Mouse (Mus musculus) B cell, adult 62 days (primary cell): ENCODE results near the gene Polr3gl. TPM values are rescaled to one million over a fixed set of nuclear protein-coding genes. Genes with fewer than 3 reads are reported as not detected.

Experiments used
- total RNA-seq: library from RNA; stranded (reverse); gene quantifications from 4 replicates; pipeline ENCODE4 v1.2.4, GENCODE M21; 2023

Gene Polr3gl
- 26.1 to 38.5 TPM (median 30.1 TPM) in 4 replicates for total RNA-seq

GRCm38 (mm10) chr3:96593790-96594560 is at the start of gene Polr3gl:
Gene Polr3gl (minus strand): TSS chr3:96594181.

GRCm38 (mm10) chr3:96634928-96635879 is 41.2 kb upstream of the Polr3gl start, which contains the start of the genes Pex11b and Gm42957:
Gene Pex11b (plus strand): TSS chr3:96635376.
Gene Gm42957 (plus strand): TSS chr3:96635474.

GRCm38 (mm10) chr3:96629729-96630600 is 36.0 kb upstream of the Polr3gl start, which contains the start of gene Rbm8a:
Gene Rbm8a (plus strand): TSS chr3:96629933.

GRCm38 (mm10) chr3:96600639-96601250 is 6.8 kb upstream of the Polr3gl start, which contains the start of gene Lix1l:
Gene Lix1l (plus strand): TSS chr3:96601149.

GRCm38 (mm10) chr3:96596228-96596707 is 2.3 kb upstream of the Polr3gl start, which contains the start of gene Ankrd34a:
Gene Ankrd34a (plus strand): TSS chr3:96596636.

GRCm38 (mm10) chr3:96576690-96577541 is 17.1 kb downstream of the Polr3gl start, which contains the start of gene Gm16253:
Gene Gm16253 (plus strand): TSS chr3:96576984.

GRCm38 (mm10) chr3:96557694-96558093 is 36.3 kb downstream of the Polr3gl start, which contains the start of gene Txnip:
Gene Txnip (plus strand): TSS chr3:96557957.

Other genes with a start within 250 kb of the Polr3gl start
- gene BC107364, start 141.9 kb downstream of the Polr3gl start, total RNA-seq, result not detected in 4 replicates
- gene Hfe2, start 69.0 kb downstream of the Polr3gl start, total RNA-seq, result not detected in 4 replicates
- gene Txnip, start 36.2 kb downstream of the Polr3gl start, total RNA-seq, result 675 to 848 TPM (median 779 TPM) in 4 replicates
- not detected in 4 replicates for gene Gm16253, start 17.2 kb downstream of the Polr3gl start, total RNA-seq
- not detected in 4 replicates for gene Ankrd34a, start 2.5 kb upstream of the Polr3gl start, total RNA-seq
- gene Lix1l, start 7.0 kb upstream of the Polr3gl start, total RNA-seq, result 0.27 to 0.91 TPM (median 0.36 TPM) in 4 replicates
- gene Rbm8a, start 35.8 kb upstream of the Polr3gl start, total RNA-seq, result 76.7 to 110 TPM (median 95.7 TPM) in 4 replicates
- gene Pex11b, start 41.2 kb upstream of the Polr3gl start, total RNA-seq, result 19.4 to 26.2 TPM (median 23.9 TPM) in 4 replicates
- gene Gm42957, start 41.3 kb upstream of the Polr3gl start, total RNA-seq, result 0.16 TPM in 1 of 4 replicates, not detected in the others
- 1.9 to 3.3 TPM (median 2.8 TPM) in 4 replicates for gene Itga10, start 51.4 kb upstream of the Polr3gl start, total RNA-seq
- gene Ankrd35, start 76.0 kb upstream of the Polr3gl start, total RNA-seq, result 0.91 TPM in 1 of 4 replicates, not detected in the others
- gene Pias3, start 102.2 kb upstream of the Polr3gl start, total RNA-seq, result 36.6 to 48.0 TPM (median 39.6 TPM) in 4 replicates
- 0.46 to 0.54 TPM (median 0.53 TPM) in 3 of 4 replicates, not detected in the other for gene Nudt17, start 114.4 kb upstream of the Polr3gl start, total RNA-seq
- gene Polr3c, start 133.4 kb upstream of the Polr3gl start, total RNA-seq, result 47.6 to 55.2 TPM (median 53.7 TPM) in 4 replicates
- gene Rnf115, start 133.5 kb upstream of the Polr3gl start, total RNA-seq, result 49.3 to 55.1 TPM (median 52.3 TPM) in 4 replicates
- 0.23 TPM in 1 of 4 replicates, not detected in the others for gene Pdzk1, start 235.1 kb upstream of the Polr3gl start, total RNA-seq
- 0.85 to 2.0 TPM (median 0.95 TPM) in 4 replicates for gene Cd160, start 235.2 kb upstream of the Polr3gl start, total RNA-seq